Mouse (Mus musculus) MEL (cell line): ENCODE results near the gene Gm42421. TPM values are rescaled to one million over a fixed set of nuclear protein-coding genes. Genes with fewer than 3 reads are reported as not detected.

ENCODE experiments used
- DNase-seq: peaks from one replicate; pipeline ENCODE4 v3.0.0; 2011; ENCODE audit warnings: low read depth, low spot score
- H3K27ac ChIP-seq: 2 replicates; pipeline ENCODE4 v1.5.1; 2012; ENCODE audit warnings: low read depth, mild to moderate bottlenecking, control low read depth, low read length, moderate library complexity; ENCODE audit not compliant: control insufficient read depth
- H3K27me3 ChIP-seq, 2 experiments: fragments of 150-350 bp in 1 of 2; sonication (generic) in 1 of 2; 2 replicates each; pipeline ENCODE4 v1.6.1; 2012; ENCODE audit warnings: low read length in 2 of 2, mild to moderate bottlenecking in 2 of 2, improper control_type of control experiment in 1 of 2, moderate library complexity in 1 of 2; ENCODE audit not compliant: insufficient read depth in 2 of 2, control insufficient read depth in 1 of 2
- H3K36me3 ChIP-seq, 2 experiments: 2 replicates each; pipeline ENCODE4 v1.6.1; 2012 to 2014; ENCODE audit warnings: low read length in 2 of 2, improper control_type of control experiment in 1 of 2, inconsistent platforms in 1 of 2, mild to moderate bottlenecking in 1 of 2; ENCODE audit not compliant: insufficient read depth in 2 of 2, control insufficient read depth in 1 of 2
- H3K4me1 ChIP-seq, 2 experiments: fragments of 150-350 bp in 1 of 2; sonication (generic) in 1 of 2; 2 replicates each; pipeline ENCODE4 v1.6.1; 2012; ENCODE audit warnings: low read length in 2 of 2, improper control_type of control experiment in 1 of 2, mild to moderate bottlenecking in 1 of 2; ENCODE audit not compliant: insufficient read depth in 2 of 2, control insufficient read depth in 1 of 2
- H3K4me3 ChIP-seq, 2 experiments: fragments of 150-350 bp in 1 of 2; sonication (generic) in 1 of 2; 2 replicates each; pipeline ENCODE4 v1.5.1; 2012; ENCODE audit warnings: low read depth in 2 of 2, low read length in 2 of 2, mild to moderate bottlenecking in 2 of 2, moderate library complexity in 2 of 2, control low read depth in 1 of 2, improper control_type of control experiment in 1 of 2; ENCODE audit not compliant: control insufficient read depth in 1 of 2, insufficient read depth in 1 of 2
- H3K79me2 ChIP-seq: 2 replicates; pipeline ENCODE4 v1.6.1; 2012; ENCODE audit warnings: mild to moderate bottlenecking, low read length, moderate library complexity; ENCODE audit not compliant: control insufficient read depth, poor library complexity, insufficient read depth
- H3K9ac ChIP-seq: 2 replicates; pipeline ENCODE4 v1.6.1; 2012; ENCODE audit warnings: low read depth, mild to moderate bottlenecking, control low read depth, low read length, moderate library complexity; ENCODE audit not compliant: control insufficient read depth, poor library complexity, severe bottlenecking
- H3K9me3 ChIP-seq: fragments of 150-350 bp; sonication (generic); replicated peaks from 2 replicates; pipeline ENCODE4 v1.6.1; 2012; ENCODE audit warnings: mild to moderate bottlenecking, low read length, improper control_type of control experiment, moderate library complexity; ENCODE audit not compliant: insufficient read depth
- EP300 ChIP-seq, 2 experiments: IDR thresholded peaks; 2 replicates each; pipeline ENCODE4 v1.6.1; 2011; ENCODE audit warnings: improper control_type of control experiment in 2 of 2, low read length in 2 of 2, low read depth in 1 of 2, mild to moderate bottlenecking in 1 of 2
- GATA1 ChIP-seq: IDR thresholded peaks from 2 replicates; pipeline ENCODE4 v1.6.1; 2011; ENCODE audit warnings: low read depth, low read length, improper control_type of control experiment
- JUND ChIP-seq: IDR thresholded peaks from 2 replicates; pipeline ENCODE4 v1.6.1; 2011; ENCODE audit warnings: low read depth, mild to moderate bottlenecking, improper control_type of control experiment, low read length
- KAT2A ChIP-seq: conservative IDR thresholded peaks from 2 replicates; pipeline ENCODE4 v1.6.1; 2012; ENCODE audit warnings: low read depth, low read length, improper control_type of control experiment, inconsistent platforms
- MAZ ChIP-seq: IDR thresholded peaks from 2 replicates; pipeline ENCODE4 v1.6.1; 2012; ENCODE audit warnings: low read depth, mild to moderate bottlenecking, inconsistent platforms, low read length, improper control_type of control experiment
- MXI1 ChIP-seq: IDR thresholded peaks from 2 replicates; pipeline ENCODE4 v1.6.1; 2011; ENCODE audit warnings: mild to moderate bottlenecking, low read depth, low read length, improper control_type of control experiment
- MYB ChIP-seq: IDR thresholded peaks from 2 replicates; pipeline ENCODE4 v1.6.1; 2011; ENCODE audit warnings: mild to moderate bottlenecking, low read depth, low read length, improper control_type of control experiment
- MYC ChIP-seq: IDR thresholded peaks from 2 replicates; pipeline ENCODE4 v1.6.1; 2011; ENCODE audit warnings: low read depth, mild to moderate bottlenecking, low read length, improper control_type of control experiment, moderate library complexity
- NELFE ChIP-seq: IDR thresholded peaks from 2 replicates; pipeline ENCODE4 v1.6.1; 2011; ENCODE audit warnings: low read depth, low read length, improper control_type of control experiment
- RCOR1 ChIP-seq: IDR thresholded peaks from 2 replicates; pipeline ENCODE4 v1.6.1; 2012; ENCODE audit warnings: low read depth, mild to moderate bottlenecking, inconsistent platforms, low read length, improper control_type of control experiment
- SIN3A ChIP-seq: IDR thresholded peaks from 2 replicates; pipeline ENCODE4 v1.6.1; 2012; ENCODE audit warnings: low read length, improper control_type of control experiment, inconsistent platforms
- TCF12 ChIP-seq: IDR thresholded peaks from 2 replicates; pipeline ENCODE4 v1.6.1; 2014; ENCODE audit warnings: low read depth, mild to moderate bottlenecking, inconsistent platforms, low read length, improper control_type of control experiment, moderate library complexity
- UBTF ChIP-seq: IDR thresholded peaks from 2 replicates; pipeline ENCODE4 v1.6.1; 2012; ENCODE audit warnings: low read depth, mild to moderate bottlenecking, inconsistent platforms, low read length, improper control_type of control experiment, moderate library complexity, borderline replicate concordance; ENCODE audit not compliant: insufficient read depth
- USF2 ChIP-seq, 2 experiments: IDR thresholded peaks; 2 replicates each; pipeline ENCODE4 v1.6.1; 2011 to 2012; ENCODE audit warnings: improper control_type of control experiment in 2 of 2, low read length in 2 of 2, borderline replicate concordance in 1 of 2, inconsistent platforms in 1 of 2, low read depth in 1 of 2, mild to moderate bottlenecking in 1 of 2; ENCODE audit not compliant: insufficient read depth in 1 of 2
- ZC3H11A ChIP-seq: IDR thresholded peaks from 2 replicates; pipeline ENCODE4 v1.6.1; 2012; ENCODE audit warnings: low read depth, mild to moderate bottlenecking, inconsistent platforms, low read length, improper control_type of control experiment
- ZMIZ1 ChIP-seq: IDR thresholded peaks from 2 replicates; pipeline ENCODE4 v1.6.1; 2012; ENCODE audit warnings: low read depth, mild to moderate bottlenecking, inconsistent platforms, low read length, improper control_type of control experiment, moderate library complexity
- polyA plus RNA-seq, 2 experiments: library from polyadenylated mRNA; stranded (reverse) in 1 of 2; unstranded in 1 of 2; fragments of >175 nt in 1 of 2; fragments of >200 nt in 1 of 2; gene quantifications; 2 replicates each; pipeline versions ENCODE4 v1.2.1 to v1.2.4; 2012; ENCODE audit warnings: low replicate concordance in 2 of 2, low read depth in 1 of 2; ENCODE audit not compliant: insufficient read length in 2 of 2, insufficient read depth in 1 of 2, missing spikeins in 1 of 2
- total RNA-seq: library from RNA; depleted of rRNA; stranded (reverse); fragments of 300-350 nt; gene quantifications from 2 replicates; pipeline ENCODE4 v1.2.3, GENCODE M21; 2012

Gm42421 gene
- total and polyA plus RNA-seq, 3 experiments: 0.39 to 0.84 TPM; not detected in 1

- H3K9ac ChIP-seq: no peak overlapping the region
- H3K27ac ChIP-seq: no peak overlapping the region
- H3K79me2 ChIP-seq: peaks cover 20% of the 10 kb centered on the region
- no peaks in the 10 kb centered on the region for H3K9me3 ChIP-seq
- peaks cover 6 to 14% of the 10 kb centered on the region in 2 experiments for H3K36me3 ChIP-seq
- no peak overlapping the region for H3K4me3 ChIP-seq
- peaks cover 0 to 10% of the 10 kb centered on the region in 2 experiments; a peak in 3 of 4 replicates for H3K4me1 ChIP-seq
- DNase-seq: no peak
- TF ChIP-seq ZMIZ1: no peak
- no peak for TF ChIP-seq MYB
- no peak for TF ChIP-seq UBTF
- TF ChIP-seq MYC: no peak
- no peak for TF ChIP-seq ZC3H11A
- TF ChIP-seq GATA1: no peak
- no peak for TF ChIP-seq RCOR1
- TF ChIP-seq MAZ: no peak
- TF ChIP-seq EP300 (IDR thresholded peaks at IDR 0.05; ENCODE audit: low read depth in 1 of 2, low read length in 2 of 2): no peak
- no peak for TF ChIP-seq TCF12
- no peak for TF ChIP-seq SIN3A
- no peaks in the 10 kb centered on the region for H3K27me3 ChIP-seq
These were observed 24.2 kb upstream of the Gm42421 start for GRCm38 (mm10) chr5:143903813-143904212.

GRCm38 (mm10) chr5:143906429-143906828, 21.5 kb upstream of the Gm42421 start:
- H3K36me3 ChIP-seq: peaks cover 13 to 14% of the 10 kb centered on the region in 2 experiments
- no peaks in the 10 kb centered on the region for H3K9me3 ChIP-seq
- peaks cover 0 to 15% of the 10 kb centered on the region in 2 experiments; a peak in 3 of 4 replicates for H3K4me1 ChIP-seq

GRCm38 (mm10) chr5:143908926-143909325, 19.0 kb upstream of the Gm42421 start:
- Histone ChIP-seq H3K9me3 (no peaks in the 10 kb centered on the region), H3K9ac (peak overlapping the region; percentile 95), H3K4me1 (peaks cover 0 to 15% of the 10 kb centered on the region in 2 experiments; a peak in 3 of 4 replicates), H3K4me3 (peak overlapping the region; percentile 85 to 87), H3K27ac (peak overlapping the region; percentile 82), H3K27me3 (no peaks in the 10 kb centered on the region), H3K36me3 (peaks cover 2 to 13% of the 10 kb centered on the region in 2 experiments), H3K79me2 (peaks cover 36% of the 10 kb centered on the region)
- TF ChIP-seq SIN3A: no peak
- 0 out of 2 replicates have a peak, but pooled peaks have one; percentile 2 for TF ChIP-seq GATA1
- DNase-seq: peak; percentile 67

More at GRCm38 (mm10) chr5:143906429-143906828, 21.5 kb upstream of the Gm42421 start:
- Histone ChIP-seq H3K27ac (no peak overlapping the region), H3K27me3 (no peaks in the 10 kb centered on the region), H3K79me2 (peaks cover 36% of the 10 kb centered on the region), H3K4me3 (no peak overlapping the region), H3K9ac (no peak overlapping the region)
- TF ChIP-seq MAZ: no peak
- no peak for TF ChIP-seq NELFE
- TF ChIP-seq ZMIZ1: no peak
- no peak for TF ChIP-seq MXI1
- no peak for TF ChIP-seq JUND
- no peak for TF ChIP-seq MYC
- TF ChIP-seq UBTF: no peak
- no peak for TF ChIP-seq KAT2A
- TF ChIP-seq RCOR1: no peak
- no peak for TF ChIP-seq USF2 (IDR thresholded peaks at IDR 0.05; ENCODE audit: borderline replicate concordance in 1 of 2, insufficient read depth in 1 of 2, low read depth in 1 of 2, low read length in 2 of 2)
- DNase-seq: no peak
